Mouse (Mus musculus) limb, embryonic 11.5 days (tissue): ENCODE results near the gene Clstn1. TPM values are rescaled to one million over a fixed set of nuclear protein-coding genes. Genes with fewer than 3 reads are reported as not detected.

Experiments
- ATAC-seq: fragments of 200-750 bp; cut with Nextera tagmentation; 2 replicates; pipeline ENCODE4 v1.8.0; 2017; ENCODE audit warnings: low read depth; ENCODE audit not compliant: insufficient number of reproducible peaks, low FRiP score, low TSS enrichment
- DNase-seq: peaks from one replicate; pipeline ENCODE4 v3.0.0-alpha.2; 2015; ENCODE audit warnings: low spot score
- H3K27ac ChIP-seq: fragments of 300-500 bp; sonication (generic); replicated peaks from 2 replicates; pipeline ENCODE4 v1.5.1; 2014; ENCODE audit warnings: low read depth, mild to moderate bottlenecking, low read length
- H3K27me3 ChIP-seq: fragments of 300-500 bp; sonication (generic); 2 replicates; pipeline ENCODE4 v1.6.1; 2014; ENCODE audit warnings: mild to moderate bottlenecking, low read length, mixed read lengths; ENCODE audit not compliant: control insufficient read depth, insufficient read depth
- H3K36me3 ChIP-seq: fragments of 300-500 bp; sonication (generic); 2 replicates; pipeline ENCODE4 v1.6.1; 2014; ENCODE audit warnings: mild to moderate bottlenecking, low read length, moderate library complexity, mixed read lengths; ENCODE audit not compliant: control insufficient read depth, insufficient read depth
- H3K4me1 ChIP-seq: fragments of 300-500 bp; sonication (generic); 2 replicates; pipeline ENCODE4 v1.6.1; 2014; ENCODE audit warnings: low read length, mixed read lengths; ENCODE audit not compliant: control insufficient read depth, insufficient read depth
- H3K4me2 ChIP-seq: fragments of 300-500 bp; sonication (generic); 2 replicates; pipeline ENCODE4 v1.6.1; 2014; ENCODE audit warnings: low read depth, mild to moderate bottlenecking, moderate library complexity; ENCODE audit not compliant: severe bottlenecking
- H3K4me3 ChIP-seq: fragments of 300-500 bp; sonication (generic); 2 replicates; pipeline ENCODE4 v1.5.1; 2014; ENCODE audit warnings: low read depth, low read length
- H3K9ac ChIP-seq: fragments of 300-500 bp; sonication (generic); 2 replicates; pipeline ENCODE4 v1.6.1; 2014; ENCODE audit warnings: mild to moderate bottlenecking, low read length
- H3K9me3 ChIP-seq: fragments of 300-500 bp; sonication (generic); 2 replicates; pipeline ENCODE4 v1.6.1; 2016; ENCODE audit warnings: low read length; ENCODE audit not compliant: control insufficient read depth
- WGBS: fragments of 180-500 bp; shearing (Covaris S2); extraction: QIAGEN DNeasy Blood & Tissue Kit; methylation state at CpG from one replicate; pipeline ENCODE4 v1.1.7; 2014; 5-methylcytosine and 5-hydroxymethylcytosine counted together
- polyA plus RNA-seq: library from polyadenylated mRNA; unstranded; fragments of >200 nt; fragmentation: Nextera tagmentation; extraction: Ambion mirVana; gene quantifications from 2 replicates; pipeline ENCODE4 v1.2.1, GENCODE M21; 2014

The Clstn1 gene
- polyA plus RNA-seq, 1 experiment from 2014 or later: 24.7 TPM

GRCm38 (mm10) chr4:149684841-149685623, 98.8 kb downstream of the Clstn1 start:
- H3K4me3 ChIP-seq: no peak overlapping the region
- H3K27me3 ChIP-seq: no peaks in the 10 kb centered on the region
- no peak overlapping the region for H3K4me2 ChIP-seq
- DNase-seq (no peak), ATAC-seq (no peak)
- H3K9ac ChIP-seq: no peak overlapping the region
- no peaks in the 10 kb centered on the region for H3K36me3 ChIP-seq
- WGBS: 51% methylated on average over 11 of the region's 11 CpGs
- peaks cover 4% of the 10 kb centered on the region for H3K4me1 ChIP-seq
- no peak overlapping the region for H3K27ac ChIP-seq
- H3K9me3 ChIP-seq: no peaks in the 10 kb centered on the region

GRCm38 (mm10) chr4:149688861-149689260, 102.6 kb downstream of the Clstn1 start:
- DNase-seq (no peak), ATAC-seq (no peak)
- no peak overlapping the region for H3K4me2 ChIP-seq
- 92% methylated on average over 14 of the region's 14 CpGs for WGBS
- H3K9ac ChIP-seq: no peak overlapping the region
- H3K36me3 ChIP-seq: no peaks in the 10 kb centered on the region
- H3K27me3 ChIP-seq: no peaks in the 10 kb centered on the region
- H3K4me1 ChIP-seq: peaks cover 12% of the 10 kb centered on the region
- no peaks in the 10 kb centered on the region for H3K9me3 ChIP-seq
- H3K27ac ChIP-seq: no peak overlapping the region
- no peak overlapping the region for H3K4me3 ChIP-seq

- Histone ChIP-seq H3K4me2 (no peak overlapping the region), H3K9me3 (no peaks in the 10 kb centered on the region), H3K9ac (no peak overlapping the region), H3K4me3 (no peak overlapping the region), H3K27me3 (no peaks in the 10 kb centered on the region), H3K36me3 (no peaks in the 10 kb centered on the region), H3K4me1 (peaks cover 8% of the 10 kb centered on the region), H3K27ac (no peak overlapping the region)
- no peak for DNase-seq
- 88% methylated on average over 12 of the region's 12 CpGs for WGBS
- ATAC-seq: no peak
Measured at GRCm38 (mm10) chr4:149689822-149690700, 103.8 kb downstream of the Clstn1 start.

- no peaks in the 10 kb centered on the region for H3K9me3 ChIP-seq
- H3K4me1 ChIP-seq: peaks cover 8% of the 10 kb centered on the region
- DNase-seq: no peak
- 89% methylated on average over 8 of the region's 8 CpGs for WGBS
- H3K4me2 ChIP-seq: no peak overlapping the region
- ATAC-seq: no peak
- H3K36me3 ChIP-seq: no peaks in the 10 kb centered on the region
- H3K27me3 ChIP-seq: no peaks in the 10 kb centered on the region
- no peak overlapping the region for H3K27ac ChIP-seq
- H3K9ac ChIP-seq: no peak overlapping the region
- H3K4me3 ChIP-seq: no peak overlapping the region
Measured at GRCm38 (mm10) chr4:149690828-149691280, 104.6 kb downstream of the Clstn1 start.

DNA sequence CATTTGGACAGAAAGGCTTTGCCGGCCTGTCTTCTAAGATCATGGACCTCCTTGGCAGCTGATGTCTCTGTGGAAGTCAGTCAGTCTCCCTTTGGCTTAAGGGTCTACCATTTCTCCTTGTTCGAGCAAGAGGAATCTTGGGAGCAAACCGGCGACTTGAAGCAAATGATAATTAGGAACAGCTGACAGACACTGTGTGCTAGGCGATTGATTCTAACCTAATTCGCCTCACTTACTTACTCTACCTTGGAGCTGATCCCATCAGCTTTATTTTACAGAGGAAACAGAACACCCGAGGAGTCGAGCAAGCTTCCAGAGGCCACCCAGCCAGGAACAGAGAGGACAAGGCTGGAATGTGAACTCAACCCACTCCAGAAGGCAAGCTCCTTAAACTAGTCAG, 105.1 kb downstream of the Clstn1 start:
- H3K4me3 ChIP-seq: no peak overlapping the region
- H3K9ac ChIP-seq: no peak overlapping the region
- H3K27ac ChIP-seq: no peak overlapping the region
- WGBS: 26% methylated on average over 8 of the region's 8 CpGs
- H3K4me2 ChIP-seq: no peak overlapping the region
- H3K36me3 ChIP-seq: no peaks in the 10 kb centered on the region
- ATAC-seq (no peak), DNase-seq (no peak)
- H3K9me3 ChIP-seq: no peaks in the 10 kb centered on the region
- H3K4me1 ChIP-seq: peaks cover 8% of the 10 kb centered on the region
- no peaks in the 10 kb centered on the region for H3K27me3 ChIP-seq

- ATAC-seq (no peak), DNase-seq (no peak)
- peaks cover 3% of the 10 kb centered on the region for H3K4me1 ChIP-seq
- H3K9me3 ChIP-seq: no peaks in the 10 kb centered on the region
- no peaks in the 10 kb centered on the region for H3K36me3 ChIP-seq
- no peak overlapping the region for H3K4me3 ChIP-seq
- H3K4me2 ChIP-seq: no peak overlapping the region
- peaks cover 10% of the 10 kb centered on the region for H3K27me3 ChIP-seq
- no peak overlapping the region for H3K27ac ChIP-seq
- no peak overlapping the region for H3K9ac ChIP-seq
- 33% methylated on average over 16 of the region's 16 CpGs for WGBS
Measured at GRCm38 (mm10) chr4:149696189-149696971, 110.1 kb downstream of the Clstn1 start.

DNA sequence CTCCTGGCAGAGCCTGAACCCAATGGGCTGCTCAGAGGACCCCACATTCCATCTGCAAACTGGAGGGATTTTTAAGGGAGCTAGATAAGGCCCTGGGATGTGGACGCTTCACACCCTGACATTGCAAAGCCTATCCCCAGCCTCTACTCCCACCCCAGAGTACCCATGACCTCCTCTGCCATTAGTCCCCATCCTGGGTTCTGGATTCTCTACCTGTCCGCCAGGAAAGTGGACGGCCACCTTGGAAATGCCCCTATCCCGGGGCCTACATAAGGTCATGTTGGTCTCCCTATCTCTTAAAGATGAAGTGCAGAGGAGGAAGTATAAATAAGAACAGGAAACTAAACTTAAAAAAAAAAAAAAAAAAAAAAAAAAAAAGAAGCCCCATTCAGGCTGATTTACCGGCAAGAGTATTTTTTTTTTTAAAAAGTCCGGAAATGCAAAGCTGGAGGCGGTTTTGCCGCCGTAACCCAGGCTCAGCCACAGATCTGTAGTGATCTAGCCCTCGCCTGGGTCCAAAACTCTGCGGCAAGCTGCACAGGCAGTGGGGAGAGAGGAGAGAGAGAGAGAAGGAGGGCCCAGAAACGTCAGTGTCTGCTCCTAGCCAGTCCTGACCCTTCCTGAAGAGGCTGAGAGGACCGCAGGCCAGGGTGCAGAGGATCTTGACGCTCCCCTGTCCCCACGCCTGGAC, 111.4 kb downstream of the Clstn1 start:
- Histone ChIP-seq H3K4me1 (no peaks in the 10 kb centered on the region), H3K27ac (no peak overlapping the region), H3K4me2 (peak overlapping the region; percentile 64), H3K4me3 (peak overlapping the region; percentile 39), H3K27me3 (peaks cover 10% of the 10 kb centered on the region), H3K36me3 (no peaks in the 10 kb centered on the region), H3K9ac (peak overlapping the region; percentile 64; the same call in 1 of the 2 replicates), H3K9me3 (no peaks in the 10 kb centered on the region)
- ATAC-seq: peak; percentile 33; the same call in 1 of the 2 replicates
- no peak for DNase-seq
- WGBS: 25% methylated on average over 15 of the region's 15 CpGs
